Mouse (Mus musculus) C2C12 (cell line): Measurements from ENCODE around the gene Retreg3.

Experiments used
- CTCF ChIP-seq: IDR thresholded peaks from one replicate; pipeline ENCODE4 v1.5.1; 2011; ENCODE audit not compliant: control insufficient read depth, insufficient read depth, insufficient read length
- USF1 ChIP-seq: IDR thresholded peaks from one replicate; pipeline ENCODE4 v1.6.1; 2011; ENCODE audit warnings: low read depth, mild to moderate bottlenecking, control low read depth, moderate library complexity

GRCm38 (mm10) chr11:101062165-101062884, 57.4 kb downstream of the Retreg3 start:
- no peak for TF ChIP-seq CTCF
- no peak for TF ChIP-seq USF1
